In genomic region chr5:29475041-29475440, GRCm38 (mm10) we compare ENCODE assay signal across 15 mouse cellular contexts. TPM values are rescaled to one million over a fixed set of nuclear protein-coding genes. Genes with fewer than 3 reads are reported as not detected.
"Had no signal": no experiment of that assay in that cellular context is flagged by ENCODE, and none has a peak within 500 bp of the region (broad histone marks: within the 10 kb centered on the region; RNA-seq: fewer than 3 reads in every experiment).

No protein-coding gene starts in this region.

- H3K9me3 ChIP-seq: limb, embryonic 15.5 days; liver, embryonic 12.5 days; midbrain, embryonic 10.5 days had no signal

- H3K27ac ChIP-seq: limb, embryonic 15.5 days; liver, embryonic 12.5 days; midbrain, embryonic 10.5 days had no signal

- DNase-seq: kidney, adult 11 months; kidney, postnatal 14 days; left cerebral cortex, postnatal 4 days; lung, embryonic 14.5 days; lung, postnatal 10 days; lung, postnatal 4 days; right cerebral cortex, adult 18-20 months; right cerebral cortex, postnatal 25 days; thymus, postnatal 4 days had no signal

- H3K9ac ChIP-seq: limb, embryonic 15.5 days; liver, embryonic 12.5 days; lung, embryonic 14.5 days had no signal

- H3K4me3 ChIP-seq: limb, embryonic 15.5 days; liver, embryonic 12.5 days; midbrain, embryonic 10.5 days had no signal

- H3K4me2 ChIP-seq: limb, embryonic 15.5 days; liver, embryonic 12.5 days; lung, embryonic 14.5 days had no signal

- ATAC-seq: liver, embryonic 12.5 days; midbrain, embryonic 16.5 days had no signal

- H3K36me3 ChIP-seq: limb, embryonic 15.5 days; liver, embryonic 12.5 days; midbrain, embryonic 10.5 days had no signal

RNA-seq across cellular contexts. Expression of gene Mnx1, which starts 3.2 kb away (rescaled TPM):
- polyA plus RNA-seq: kidney, embryonic 14.5 days; limb, embryonic 15.5 days; liver, embryonic 12.5 days; liver, embryonic 16.5 days; lung, embryonic 14.5 days; midbrain, embryonic 10.5 days; midbrain, embryonic 16.5 days had no signal
